Mouse (Mus musculus) hindbrain, embryonic 15.5 days (tissue): Measurements from ENCODE around the gene Atxn7l2. TPM values are rescaled to one million over a fixed set of nuclear protein-coding genes. Genes with fewer than 3 reads are reported as not detected.
A peak's percentile ranks its signal among the peaks of the same experiment; 100 is the strongest.

Source experiments
- ATAC-seq: fragments of 200-750 bp; cut with Nextera tagmentation; 2 replicates; pipeline ENCODE4 v1.8.0; 2017; ENCODE audit warnings: low read depth, moderate number of reproducible peaks, moderate TSS enrichment; ENCODE audit not compliant: low FRiP score
- H3K27ac ChIP-seq: fragments of 300-500 bp; sonication (generic); replicated peaks from 2 replicates; pipeline ENCODE4 v1.5.1; 2015; ENCODE audit warnings: mild to moderate bottlenecking, inconsistent platforms
- H3K27me3 ChIP-seq: fragments of 300-500 bp; sonication (generic); 2 replicates; pipeline ENCODE4 v1.6.1; 2015; ENCODE audit warnings: control low read depth, inconsistent platforms
- H3K36me3 ChIP-seq: fragments of 300-500 bp; sonication (generic); 2 replicates; pipeline ENCODE4 v1.6.1; 2015; ENCODE audit warnings: control low read depth, inconsistent platforms
- H3K4me1 ChIP-seq: fragments of 300-500 bp; sonication (generic); replicated peaks from 2 replicates; pipeline ENCODE4 v1.6.1; 2015; ENCODE audit warnings: control low read depth, inconsistent platforms
- H3K4me2 ChIP-seq: fragments of 300-500 bp; sonication (generic); 2 replicates; pipeline ENCODE4 v1.6.1; 2015; ENCODE audit warnings: moderate library complexity, mild to moderate bottlenecking, inconsistent platforms
- H3K4me3 ChIP-seq: fragments of 300-500 bp; sonication (generic); 2 replicates; pipeline ENCODE4 v1.5.1; 2015; ENCODE audit warnings: mild to moderate bottlenecking, inconsistent platforms
- H3K9ac ChIP-seq: fragments of 300-500 bp; sonication (generic); 2 replicates; pipeline ENCODE4 v1.6.1; 2015; ENCODE audit warnings: inconsistent platforms
- H3K9me3 ChIP-seq: fragments of 300-500 bp; sonication (generic); 2 replicates; pipeline ENCODE4 v1.6.1; 2016; ENCODE audit warnings: control low read depth, inconsistent platforms
- WGBS: fragments of 180-500 bp; shearing (Covaris S2); methylation state at CpG from one replicate; pipeline ENCODE4 v1.1.7; 2015; 5-methylcytosine and 5-hydroxymethylcytosine counted together
- polyA plus RNA-seq: library from polyadenylated mRNA; unstranded; fragments of >200 nt; fragmentation: Nextera tagmentation; extraction: Ambion mirVana; gene quantifications from 2 replicates; pipeline ENCODE4 v1.2.1, GENCODE M21; 2015

The Atxn7l2 gene
- polyA plus RNA-seq, 1 experiment from 2014 or later = 24.3 TPM

DNA sequence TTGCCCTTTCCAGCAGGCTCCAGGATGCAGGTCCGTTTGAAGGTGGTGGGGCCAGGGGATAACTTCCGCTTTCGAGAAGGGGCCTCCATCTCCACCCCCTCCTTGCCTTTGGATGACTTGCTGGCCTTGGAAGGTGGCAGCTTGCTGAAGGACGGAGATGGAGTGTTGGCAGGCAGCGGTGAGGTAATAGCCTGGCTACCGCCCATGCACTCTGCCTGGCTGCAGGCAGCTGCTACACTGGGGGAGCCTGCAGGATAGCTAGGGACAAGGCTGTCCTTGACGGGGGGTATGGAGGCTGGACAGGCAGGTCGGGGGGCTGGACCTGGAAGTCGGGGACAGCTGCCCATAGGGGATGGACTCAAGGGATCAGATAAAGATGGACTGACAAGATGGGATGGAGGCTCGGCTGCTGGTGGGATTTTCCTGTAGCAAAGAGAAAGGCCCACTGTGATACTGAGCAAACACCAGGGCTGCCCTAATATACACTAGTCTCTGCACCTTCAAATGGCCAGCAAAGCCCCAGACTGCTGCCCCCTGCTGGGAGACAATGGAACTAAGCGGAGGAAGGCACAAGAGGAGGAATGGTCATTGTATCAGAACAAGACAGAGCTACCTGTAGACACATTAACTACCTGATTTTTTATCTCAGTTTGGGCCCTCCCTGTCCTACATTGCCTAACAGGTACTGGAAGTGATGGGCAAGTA lies 7.0 kb downstream of the Atxn7l2 start:
- WGBS = 84% methylated on average over 11 of the region's 11 CpGs
- no peak for ATAC-seq
- peaks cover 48% of the 10 kb centered on the region for H3K36me3 ChIP-seq
- H3K9ac ChIP-seq = no peak overlapping the region
- peaks cover 29% of the 10 kb centered on the region for H3K4me1 ChIP-seq
- H3K4me3 ChIP-seq = no peak overlapping the region
- no peak overlapping the region for H3K27ac ChIP-seq
- no peak overlapping the region for H3K4me2 ChIP-seq
- no peaks in the 10 kb centered on the region for H3K27me3 ChIP-seq
- H3K9me3 ChIP-seq = no peaks in the 10 kb centered on the region

GRCm38 (mm10) chr3:108203212-108203611 lies 7.5 kb downstream of the Atxn7l2 start:
- Histone ChIP-seq H3K27me3 (no peaks in the 10 kb centered on the region), H3K4me2 (no peak overlapping the region), H3K36me3 (peaks cover 48% of the 10 kb centered on the region), H3K4me1 (peaks cover 23% of the 10 kb centered on the region), H3K9me3 (no peaks in the 10 kb centered on the region), H3K4me3 (no peak overlapping the region), H3K27ac (no peak overlapping the region), H3K9ac (no peak overlapping the region)
- ATAC-seq = no peak
- WGBS = 94% methylated on average over 13 of the region's 13 CpGs

DNA sequence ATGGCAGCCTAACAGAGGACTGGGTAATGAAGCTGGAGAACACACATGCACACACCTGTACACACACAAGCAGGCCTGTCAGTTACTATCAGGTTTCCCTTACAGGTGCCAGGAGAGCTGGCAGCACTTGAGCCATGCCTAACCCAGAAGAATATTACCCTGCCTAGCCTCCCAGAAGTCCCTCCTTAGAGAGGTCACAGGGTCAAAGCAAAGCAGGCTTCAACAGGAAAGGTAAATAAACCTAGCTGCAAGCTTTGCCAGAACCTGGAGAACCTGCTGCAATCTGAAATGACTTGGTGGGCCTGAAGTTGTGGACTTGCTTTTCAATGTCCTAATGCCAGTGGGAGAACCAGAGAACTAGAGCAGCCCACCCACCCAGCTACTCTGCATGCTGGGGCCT lies 8.2 kb downstream of the Atxn7l2 start:
- Histone ChIP-seq H3K36me3 (peaks cover 48% of the 10 kb centered on the region), H3K27me3 (no peaks in the 10 kb centered on the region), H3K9ac (no peak overlapping the region), H3K4me1 (peaks cover 20% of the 10 kb centered on the region), H3K4me2 (no peak overlapping the region), H3K27ac (no peak overlapping the region), H3K9me3 (no peaks in the 10 kb centered on the region), H3K4me3 (no peak overlapping the region)
- ATAC-seq = no peak

DNA sequence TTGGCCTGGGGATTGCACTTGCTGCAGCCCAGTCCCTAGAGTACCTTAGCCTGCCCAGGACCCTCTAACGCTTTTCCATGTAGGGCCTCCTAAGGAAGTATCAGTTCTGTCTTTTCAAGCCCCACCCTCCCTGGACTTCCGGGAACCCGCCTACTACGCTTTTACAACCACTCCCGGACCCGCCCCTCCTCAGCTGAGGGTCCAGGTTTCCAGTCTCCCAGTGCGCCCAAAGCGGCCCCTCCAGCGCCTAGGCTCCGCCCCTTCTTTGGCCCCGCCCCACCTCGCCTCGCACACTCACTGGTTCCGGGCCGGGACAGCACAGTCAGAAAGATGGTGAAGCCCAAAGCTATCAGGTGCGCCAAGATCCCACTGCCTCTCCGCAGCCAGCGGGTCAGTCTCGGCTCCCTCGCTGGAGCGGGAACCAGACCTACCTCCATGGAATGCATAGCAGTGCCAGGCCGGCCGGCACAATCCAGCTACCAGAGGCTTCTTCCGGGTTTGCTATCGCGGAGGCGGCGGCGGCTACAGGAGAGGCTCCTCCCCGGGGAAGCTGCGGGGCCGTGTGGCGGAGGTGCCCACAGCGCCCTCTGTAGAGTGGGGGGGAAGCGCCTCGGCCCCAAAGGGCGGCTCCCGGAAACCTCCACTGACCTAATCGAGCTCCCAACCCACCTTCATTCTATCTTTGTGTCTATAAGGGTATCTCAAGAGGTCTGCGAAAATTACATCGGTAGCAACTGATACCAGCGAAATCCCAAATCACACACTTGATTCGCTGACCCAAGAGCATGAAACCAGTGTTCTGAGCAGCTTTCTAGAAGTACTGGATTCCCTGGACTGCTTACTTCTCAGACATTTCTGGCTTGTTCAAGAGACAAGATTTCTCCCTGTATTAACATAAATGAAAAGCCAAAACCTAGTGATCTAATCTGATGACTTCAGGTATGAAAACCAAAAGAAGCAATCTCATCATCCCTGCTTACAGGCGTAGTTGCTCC lies 10.1 kb downstream of the Atxn7l2 start, which contains the start of gene Cyb561d1:
Gene Cyb561d1, minus strand, starts transcription at position 884 of the 995 bp plus-strand sequence.
- peaks cover 39% of the 10 kb centered on the region for H3K4me1 ChIP-seq

DNA sequence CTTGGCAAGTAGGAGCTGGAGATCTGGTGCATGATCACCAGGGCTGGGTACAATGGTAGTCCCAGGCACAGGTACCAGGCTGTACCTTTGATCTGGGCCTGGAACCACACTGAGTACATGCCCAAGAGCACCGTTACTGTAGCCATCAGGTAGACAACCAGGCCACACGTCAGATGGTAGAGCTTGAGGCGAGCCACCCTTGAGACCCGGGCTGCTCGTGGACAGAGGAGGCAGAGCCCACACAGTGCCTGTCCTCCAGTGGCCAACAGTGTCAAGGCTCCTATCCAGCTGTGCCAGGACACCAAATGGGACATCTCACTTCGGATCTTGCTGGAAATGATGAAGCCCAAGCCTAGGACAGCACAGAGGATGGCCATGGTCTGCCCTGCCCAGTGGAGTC lies 11.5 kb downstream of the Atxn7l2 start:
- H3K36me3 ChIP-seq = peaks cover 21% of the 10 kb centered on the region
- no peak overlapping the region for H3K4me3 ChIP-seq
- peaks cover 47% of the 10 kb centered on the region for H3K4me1 ChIP-seq
- no peak overlapping the region for H3K9ac ChIP-seq
- WGBS = 97% methylated on average over 6 of the region's 6 CpGs
- H3K27ac ChIP-seq = no peak overlapping the region
- no peak overlapping the region for H3K4me2 ChIP-seq
- no peaks in the 10 kb centered on the region for H3K27me3 ChIP-seq
- no peaks in the 10 kb centered on the region for H3K9me3 ChIP-seq
- no peak for ATAC-seq

More for the DNA sequence above, 10.1 kb downstream of the Atxn7l2 start, which contains the start of gene Cyb561d1:
- Histone ChIP-seq H3K9ac (peak within 1 kb of the TSS; percentile 55), H3K27ac (peak within 1 kb of the TSS; percentile 81), H3K36me3 (peaks cover 35% of the 10 kb centered on the region), H3K27me3 (no peaks in the 10 kb centered on the region), H3K4me2 (peak within 1 kb of the TSS; percentile 69), H3K9me3 (no peaks in the 10 kb centered on the region), H3K4me3 (peak within 1 kb of the TSS; percentile 56)
- WGBS = 3% methylated on average over 44 of the region's 44 CpGs
- peak; percentile 86 for ATAC-seq

DNA sequence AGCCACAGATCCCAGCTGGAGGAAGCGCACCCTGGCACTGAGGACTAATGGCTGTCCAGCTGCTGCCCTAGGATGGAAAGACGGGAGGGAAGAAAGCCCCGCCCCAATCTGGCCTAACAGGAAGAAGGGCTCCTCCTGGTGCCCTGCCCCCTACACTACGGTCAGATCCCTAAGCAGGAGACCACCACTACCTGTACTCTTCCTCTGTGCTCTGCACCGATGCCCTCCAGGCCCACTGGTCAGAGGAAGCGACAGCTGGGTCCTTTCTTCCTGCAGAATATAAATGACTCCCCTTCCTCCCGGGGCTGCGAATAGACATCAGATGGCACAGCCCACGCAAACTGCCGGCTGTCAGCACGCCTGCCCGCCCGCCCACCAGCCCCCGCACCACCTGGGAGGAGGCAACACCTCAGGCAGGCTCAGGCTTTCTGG lies 13.7 kb downstream of the Atxn7l2 start:
- peaks cover 3% of the 10 kb centered on the region; the same call in 1 of the 2 replicates for H3K36me3 ChIP-seq
- H3K27me3 ChIP-seq = no peaks in the 10 kb centered on the region
- H3K4me2 ChIP-seq = peak overlapping the region; percentile 28
- H3K27ac ChIP-seq = peak overlapping the region; percentile 71
- no peaks in the 10 kb centered on the region for H3K9me3 ChIP-seq
- H3K4me1 ChIP-seq = peaks cover 47% of the 10 kb centered on the region
- H3K4me3 ChIP-seq = 0 out of 2 replicates have a peak overlapping the region, but pooled peaks have one; percentile 3
- ATAC-seq = peak; percentile 49
- WGBS = 12% methylated on average over 13 of the region's 14 CpGs
- H3K9ac ChIP-seq = no peak overlapping the region

DNA sequence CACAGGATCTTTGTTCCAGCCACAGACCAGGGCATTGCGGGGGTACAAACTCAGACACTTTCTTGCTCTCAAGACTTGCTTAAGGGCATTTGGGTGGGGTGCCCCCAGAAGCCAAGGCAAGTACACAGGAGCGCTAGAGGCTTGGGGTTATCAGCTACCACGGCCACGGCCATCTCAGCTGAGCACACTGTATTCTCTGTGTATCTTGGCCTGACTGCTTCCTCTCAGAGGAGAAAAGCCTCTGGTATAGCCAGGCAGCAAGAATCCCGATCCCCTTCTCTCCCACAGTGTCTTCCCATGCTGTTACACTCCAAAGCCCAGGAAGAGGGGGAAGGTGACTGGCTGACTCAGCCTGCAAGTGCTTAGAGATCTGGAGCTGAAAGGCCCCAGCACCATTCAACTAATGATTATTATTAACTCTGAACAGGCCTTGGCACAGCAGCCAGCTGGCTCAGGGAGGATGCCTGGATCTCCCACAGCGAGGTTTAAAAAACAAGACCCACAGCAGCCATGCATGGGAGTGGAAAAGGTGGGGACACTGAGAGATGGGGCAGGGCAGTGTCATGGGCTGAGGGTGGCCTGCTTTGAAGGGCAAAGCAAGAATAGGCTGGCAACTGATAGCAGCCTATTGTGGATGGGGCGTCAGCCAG lies 14.7 kb downstream of the Atxn7l2 start:
- ATAC-seq = no peak
- H3K4me2 ChIP-seq = peak overlapping the region; percentile 3; the same call in 1 of the 2 replicates
- 0 out of 2 replicates have a peak, but pooled peaks cover 3% of the 10 kb centered on the region for H3K36me3 ChIP-seq
- H3K27me3 ChIP-seq = no peaks in the 10 kb centered on the region
- H3K4me3 ChIP-seq = no peak overlapping the region
- WGBS = 60% methylated on average over 7 of the region's 7 CpGs
- H3K9ac ChIP-seq = no peak overlapping the region
- H3K4me1 ChIP-seq = peaks cover 49% of the 10 kb centered on the region
- H3K27ac ChIP-seq = peak overlapping the region; percentile 71
- no peaks in the 10 kb centered on the region for H3K9me3 ChIP-seq

- Histone ChIP-seq H3K9ac (no peak overlapping the region), H3K27ac (no peak overlapping the region), H3K4me1 (peaks cover 44% of the 10 kb centered on the region), H3K4me2 (no peak overlapping the region), H3K9me3 (no peaks in the 10 kb centered on the region), H3K4me3 (no peak overlapping the region), H3K27me3 (no peaks in the 10 kb centered on the region), H3K36me3 (0 out of 2 replicates have a peak, but pooled peaks cover 3% of the 10 kb centered on the region)
- WGBS = 81% methylated on average over 4 of the region's 4 CpGs
- ATAC-seq = no peak
Measured at GRCm38 (mm10) chr3:108195287-108195686, 15.4 kb downstream of the Atxn7l2 start.

- peaks cover 50% of the 10 kb centered on the region for H3K4me1 ChIP-seq
Measured at GRCm38 (mm10) chr3:108193686-108194085, 17.0 kb downstream of the Atxn7l2 start.

GRCm38 (mm10) chr3:108189897-108190296 lies 20.8 kb downstream of the Atxn7l2 start:
- Histone ChIP-seq H3K27ac (no peak overlapping the region), H3K27me3 (no peaks in the 10 kb centered on the region), H3K4me3 (no peak overlapping the region), H3K4me2 (no peak overlapping the region), H3K9ac (no peak overlapping the region), H3K36me3 (0 out of 2 replicates have a peak, but pooled peaks cover 3% of the 10 kb centered on the region), H3K4me1 (peaks cover 55% of the 10 kb centered on the region), H3K9me3 (no peaks in the 10 kb centered on the region)
- 70% methylated on average over 5 of the region's 5 CpGs for WGBS
- ATAC-seq = no peak

More at GRCm38 (mm10) chr3:108193686-108194085, 17.0 kb downstream of the Atxn7l2 start:
- H3K9me3 ChIP-seq = no peaks in the 10 kb centered on the region
- H3K4me3 ChIP-seq = no peak overlapping the region
- WGBS = 73% methylated on average over 4 of the region's 4 CpGs
- no peak overlapping the region for H3K4me2 ChIP-seq
- ATAC-seq = no peak
- no peak overlapping the region for H3K27ac ChIP-seq
- H3K36me3 ChIP-seq = 0 out of 2 replicates have a peak, but pooled peaks cover 3% of the 10 kb centered on the region
- H3K9ac ChIP-seq = no peak overlapping the region
- no peaks in the 10 kb centered on the region for H3K27me3 ChIP-seq

GRCm38 (mm10) chr3:108188716-108189490 lies 21.8 kb downstream of the Atxn7l2 start:
- no peak for ATAC-seq
- peaks cover 53% of the 10 kb centered on the region for H3K4me1 ChIP-seq
- no peak overlapping the region for H3K4me3 ChIP-seq
- H3K9ac ChIP-seq = no peak overlapping the region
- no peaks in the 10 kb centered on the region for H3K9me3 ChIP-seq
- 0 out of 2 replicates have a peak overlapping the region, but pooled peaks have one; percentile 3 for H3K4me2 ChIP-seq
- no peaks in the 10 kb centered on the region for H3K27me3 ChIP-seq
- WGBS = 68% methylated on average over 9 of the region's 9 CpGs
- no peak overlapping the region for H3K27ac ChIP-seq
- 0 out of 2 replicates have a peak, but pooled peaks cover 3% of the 10 kb centered on the region for H3K36me3 ChIP-seq
